Mouse (Mus musculus): ENCODE measurements at regions not wholly inside any gene's neighbourhood (a gene's known extent, or its start where the extent isn't known, plus 50 kb on each side); places are given as distances from the start of the nearest gene placed in this dataset.

DNA sequence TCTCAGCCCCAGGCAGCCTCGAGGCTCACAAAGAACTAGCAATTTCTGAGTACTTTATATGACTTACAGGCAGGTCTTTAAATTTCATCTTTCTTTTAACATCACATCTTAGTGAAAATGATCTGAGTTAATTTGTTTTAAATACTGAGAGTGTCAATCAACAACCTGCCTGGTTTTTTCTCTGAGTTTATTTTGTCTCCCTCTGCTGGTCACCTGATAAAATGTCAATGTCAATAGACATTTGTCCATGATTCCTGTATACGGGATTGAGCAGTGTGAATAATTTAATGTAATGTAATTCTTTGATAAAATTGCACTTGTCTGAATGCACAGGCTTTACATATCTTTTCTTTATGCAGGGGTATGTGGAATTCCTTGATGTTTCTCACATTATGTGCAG, 1070.4 kb upstream of the Tacstd2 start:
- TF ChIP-seq CTCF (IDR thresholded peaks at IDR 0.05): no peak
- TF ChIP-seq EP300 (IDR thresholded peaks at IDR 0.05): no peak
